Mouse (Mus musculus): Measurements from ENCODE around the gene Tmc6. TPM values are rescaled to one million over a fixed set of nuclear protein-coding genes. Genes with fewer than 3 reads are reported as not detected.

Gene Tmc6
- total and polyA plus RNA-seq, 3 experiments: 16.8 to 28.4 (median 26.8) TPM

- TF ChIP-seq ZKSCAN1 (IDR thresholded peaks at IDR 0.05; ENCODE audit: borderline replicate concordance, low read depth, low read length): no peak
- TF ChIP-seq RCOR1 (conservative IDR thresholded peaks at IDR 0.05; ENCODE audit: low read depth, low read length): no peak; the same call in 1 of the 2 replicates
- TF ChIP-seq MAFK (IDR thresholded peaks at IDR 0.05; ENCODE audit: insufficient replicate concordance, low read length): no peak
- no peak; the same call in 1 of the 2 replicates for TF ChIP-seq ZMIZ1 (IDR thresholded peaks at IDR 0.05; ENCODE audit: low read depth, low read length)
- TF ChIP-seq EP300 (IDR thresholded peaks at IDR 0.05; ENCODE audit: low read length): 0 out of 2 replicates have a peak, but pooled peaks have one; percentile 43
- peak; percentile 43; the same call in 1 of the 2 replicates for TF ChIP-seq POLR2A (IDR thresholded peaks at IDR 0.05; ENCODE audit: low read depth, low read length)
- peak; percentile 61 for TF ChIP-seq SMC3 (IDR thresholded peaks at IDR 0.05; ENCODE audit: low read depth, low read length)
- TF ChIP-seq GABPA (IDR thresholded peaks at IDR 0.05; ENCODE audit: insufficient replicate concordance, low read depth, low read length): no peak
- TF ChIP-seq IRF4 (IDR thresholded peaks at IDR 0.05; ENCODE audit: low read depth, low read length): peak; percentile 62
- peak; percentile 58; the same call in 1 of the 2 replicates for TF ChIP-seq MYC (IDR thresholded peaks at IDR 0.05; ENCODE audit: low read depth, low read length)
- peak; percentile 78 for TF ChIP-seq MAX (IDR thresholded peaks at IDR 0.05; ENCODE audit: low read length)
- no peak for TF ChIP-seq USF2 (conservative IDR thresholded peaks at IDR 0.05; ENCODE audit: low read depth, low read length)
- 0 out of 2 replicates have a peak, but pooled peaks have one; percentile 40 for TF ChIP-seq KAT2A (IDR thresholded peaks at IDR 0.05; ENCODE audit: insufficient replicate concordance, low read length)
- 0 out of 2 replicates have a peak, but pooled peaks have one; percentile 22 for TF ChIP-seq MAZ (IDR thresholded peaks at IDR 0.05; ENCODE audit: low read depth, low read length)
- TF ChIP-seq HCFC1 (IDR thresholded peaks at IDR 0.05; ENCODE audit: low read depth, low read length): peak; percentile 39; the same call in 1 of the 2 replicates
- TF ChIP-seq POLR2AphosphoS2 (IDR thresholded peaks at IDR 0.05; ENCODE audit: low read depth, low read length): no peak
- TF ChIP-seq CHD2 (IDR thresholded peaks at IDR 0.05; ENCODE audit: low read length): peak; percentile 67
- TF ChIP-seq E2F4 (IDR thresholded peaks at IDR 0.05; ENCODE audit: insufficient replicate concordance, low read depth, low read length): no peak
- peak; percentile 54 for TF ChIP-seq MXI1 (IDR thresholded peaks at IDR 0.05; ENCODE audit: low read depth, low read length)
- 0 out of 2 replicates have a peak, but pooled peaks have one; percentile 22 for TF ChIP-seq NRF1 (IDR thresholded peaks at IDR 0.05; ENCODE audit: low read depth, low read length)
Measured at GRCm38 (mm10) chr11:117790703-117791440, 8.9 kb upstream of the Tmc6 start (continued).

- H3K4me2 ChIP-seq (ENCODE audit: insufficient read depth, low read depth, poor library complexity, severe bottlenecking): peak overlapping the region; percentile 84
- peak; percentile 85 for DNase-seq (ENCODE audit: extremely low read depth)
- in situ Hi-C loops (cut with MboI; ENCODE audit: low pct_ligation_motif_present, low pct_unique_long_range_greater_than_20kb, low sequenced_read_pairs) (loop anchor here (5.0 kb wide), 1 partner anchor 37 kb away; the partner anchor contains the start of genes Afmid and Tk1), dilution Hi-C loops (cut with MboI; ENCODE audit: extremely low pct_ligation_motif_present, extremely low pct_unique_long_range_greater_than_20kb, low sequenced_read_pairs) (no loop called here)
- H3K9me3 ChIP-seq (replicated peaks; ENCODE audit: low read length): no peaks in the 10 kb centered on the region
- H3K9ac ChIP-seq (ENCODE audit: insufficient read depth, low read depth): peak overlapping the region; percentile 39
- peak; percentile 48 for TF ChIP-seq ZC3H11A (IDR thresholded peaks at IDR 0.05; ENCODE audit: low read depth, low read length)
- TF ChIP-seq TBP (conservative IDR thresholded peaks at IDR 0.05; ENCODE audit: low read depth, low read length): no peak
- no peak for TF ChIP-seq UBTF (IDR thresholded peaks at IDR 0.05; ENCODE audit: low read depth, low read length)
- peak; percentile 86 for TF ChIP-seq RAD21 (IDR thresholded peaks at IDR 0.05; ENCODE audit: low read depth, low read length)
- TF ChIP-seq MYC (IDR thresholded peaks at IDR 0.05; ENCODE audit: low read depth, low read length): 0 out of 2 replicates have a peak, but pooled peaks have one; percentile 36
- peak; percentile 80 for TF ChIP-seq SMC3 (IDR thresholded peaks at IDR 0.05; ENCODE audit: low read depth, low read length)
- peak; percentile 36; the same call in 1 of the 2 replicates for TF ChIP-seq MEF2A (IDR thresholded peaks at IDR 0.05; ENCODE audit: borderline replicate concordance, low read depth, low read length)
- peak; percentile 82 to 94 for TF ChIP-seq CTCF (conservative IDR thresholded peaks at IDR 0.05 in 1 of 2, IDR thresholded peaks at IDR 0.05 in 1 of 2; ENCODE audit: low read depth in 2 of 2, low read length in 2 of 2)
- H3K79me2 ChIP-seq (replicated peaks; ENCODE audit: control insufficient read depth, extremely low read depth, insufficient read depth, poor library complexity, severe bottlenecking): no peaks in the 10 kb centered on the region
- peaks cover 0 to 24% of the 10 kb centered on the region in 2 experiments for H3K36me3 ChIP-seq (replicated peaks in 1 of 2; ENCODE audit: control insufficient read depth in 1 of 2, insufficient read depth in 1 of 2, low read length in 1 of 2)
- H3K27me3 ChIP-seq (replicated peaks): no peaks in the 10 kb centered on the region
- H3K4me3 ChIP-seq (replicated peaks in 1 of 3; ENCODE audit: low read depth in 2 of 3, low read length in 2 of 3, poor library complexity in 1 of 3): peak overlapping the region in 2 of 3 experiments; percentile 27 to 45
- peaks cover 19 to 63% of the 10 kb centered on the region in 2 experiments for H3K4me1 ChIP-seq (ENCODE audit: control insufficient read depth in 1 of 2, insufficient read depth in 2 of 2)
- H3K27ac ChIP-seq (ENCODE audit: insufficient read depth, low read depth): no peak overlapping the region
Measured at GRCm38 (mm10) chr11:117790286-117790685, 8.3 kb upstream of the Tmc6 start.

All from CH12.LX (cell line).